Comparison of ENCODE assay signal across 9 mouse cellular contexts in genomic region chr7:30472411-30472810, GRCm38 (mm10). TPM values are rescaled to one million over a fixed set of nuclear protein-coding genes. Genes with fewer than 3 reads are reported as not detected.
DNase-seq lines count a peak whose midpoint lies in the region; ATAC-seq and TF ChIP-seq lines count a peak whose summit lies in the region.
"Had no signal": no experiment of that assay in that cellular context is flagged by ENCODE, and none has a peak within 500 bp of the region (broad histone marks: within the 10 kb centered on the region; RNA-seq: fewer than 3 reads in every experiment).

No protein-coding gene starts in this region.

- H3K27ac ChIP-seq in hindbrain, postnatal 0 days = no peak overlapping the region
- no peak overlapping the region for H3K27ac ChIP-seq in hindbrain, embryonic 16.5 days (ENCODE audit: low read depth, low read length)
- H3K27ac ChIP-seq in neural tube, embryonic 15.5 days (replicated peaks) = no peak overlapping the region
- H3K27ac ChIP-seq: limb, embryonic 15.5 days had no signal

- no peaks in the 10 kb centered on the region for H3K36me3 ChIP-seq in hindbrain, postnatal 0 days (ENCODE audit: insufficient read depth, low read length)
- no peaks in the 10 kb centered on the region for H3K36me3 ChIP-seq in hindbrain, embryonic 16.5 days (ENCODE audit: control insufficient read depth, insufficient read depth, low read length)
- no peaks in the 10 kb centered on the region for H3K36me3 ChIP-seq in neural tube, embryonic 15.5 days
- H3K36me3 ChIP-seq: limb, embryonic 15.5 days had no signal

- no peak for ATAC-seq in hindbrain, postnatal 0 days
- ATAC-seq in hindbrain, embryonic 16.5 days = no peak
- no peak for ATAC-seq in neural tube, embryonic 15.5 days (ENCODE audit: low FRiP score)

- no peaks in the 10 kb centered on the region for H3K4me1 ChIP-seq in hindbrain, postnatal 0 days (ENCODE audit: insufficient read depth, low read length)
- H3K4me1 ChIP-seq in hindbrain, embryonic 16.5 days (ENCODE audit: control insufficient read depth, insufficient read depth, low read depth, low read length) = no peaks in the 10 kb centered on the region
- peaks cover 2% of the 10 kb centered on the region for H3K4me1 ChIP-seq in neural tube, embryonic 15.5 days
- H3K4me1 ChIP-seq: limb, embryonic 15.5 days had no signal

- H3K4me3 ChIP-seq in hindbrain, postnatal 0 days (ENCODE audit: low read length) = no peak overlapping the region
- H3K4me3 ChIP-seq in hindbrain, embryonic 16.5 days (ENCODE audit: low read length) = no peak overlapping the region
- H3K4me3 ChIP-seq in neural tube, embryonic 15.5 days (replicated peaks) = no peak overlapping the region
- H3K4me3 ChIP-seq: limb, embryonic 15.5 days had no signal

- H3K27me3 ChIP-seq in hindbrain, postnatal 0 days (ENCODE audit: insufficient read depth, low read length) = peaks cover 5% of the 10 kb centered on the region; the same call in 1 of the 2 replicates
- H3K27me3 ChIP-seq in hindbrain, embryonic 16.5 days (replicated peaks; ENCODE audit: control insufficient read depth, insufficient read depth, low read length) = peaks cover 4% of the 10 kb centered on the region; the same call in 1 of the 2 replicates
- peaks cover 7% of the 10 kb centered on the region for H3K27me3 ChIP-seq in neural tube, embryonic 15.5 days (replicated peaks)

- H3K4me2 ChIP-seq in hindbrain, postnatal 0 days (ENCODE audit: low read depth, low read length) = no peak overlapping the region
- no peak overlapping the region for H3K4me2 ChIP-seq in hindbrain, embryonic 16.5 days (ENCODE audit: low read length)
- no peak overlapping the region for H3K4me2 ChIP-seq in neural tube, embryonic 15.5 days
- H3K4me2 ChIP-seq: limb, embryonic 15.5 days had no signal

- peak; percentile 81 for TF ChIP-seq CTCF in hindbrain, postnatal 0 days (IDR thresholded peaks at IDR 0.05; ENCODE audit: low read depth)

- WGBS in hindbrain, postnatal 0 days = 52% methylated on average over 5 of the region's 5 CpGs
- 43% methylated on average over 5 of the region's 5 CpGs for WGBS in hindbrain, embryonic 16.5 days
- WGBS in neural tube, embryonic 15.5 days = 44% methylated on average over 5 of the region's 5 CpGs

- peak; percentile 80 for DNase-seq in hindbrain, postnatal 0 days (ENCODE audit: low spot score)
- DNase-seq in A20 (ENCODE audit: low read depth, low spot score) (peak; percentile 66), ES-CJ7 (ENCODE audit: low read depth, low spot score) (peak; percentile 82)
- peak; percentile 42 for DNase-seq in embryo, embryonic 11 days
- DNase-seq in naive thymus-derived CD4-positive, alpha-beta T cell, adult 2 months (ENCODE audit: low read depth) = peak; percentile 63
- DNase-seq in gastrocnemius, adult 8-10 months (ENCODE audit: low spot score in 2 of 2) = no peak

- no peaks in the 10 kb centered on the region for H3K9me3 ChIP-seq in hindbrain, postnatal 0 days (ENCODE audit: low read length)
- H3K9me3 ChIP-seq in hindbrain, embryonic 16.5 days (ENCODE audit: control insufficient read depth, low read length) = no peaks in the 10 kb centered on the region; the same call in 1 of the 2 replicates
- H3K9me3 ChIP-seq in neural tube, embryonic 15.5 days (replicated peaks) = no peaks in the 10 kb centered on the region
- H3K9me3 ChIP-seq: limb, embryonic 15.5 days had no signal

- no peak overlapping the region for H3K9ac ChIP-seq in hindbrain, postnatal 0 days (replicated peaks; ENCODE audit: low read length)
- no peak overlapping the region for H3K9ac ChIP-seq in hindbrain, embryonic 16.5 days (ENCODE audit: low read depth, low read length)
- H3K9ac ChIP-seq in neural tube, embryonic 15.5 days (replicated peaks) = no peak overlapping the region
- H3K9ac ChIP-seq: limb, embryonic 15.5 days had no signal

RNA-seq across cellular contexts. Expression of gene Nphs1, which starts 14.3 kb away (rescaled TPM):
- 2.3 and 2.4 TPM in 2 replicates for total RNA-seq in hindbrain, postnatal 0 days (2014; rRNA removed)
- 0.50 and 1.0 TPM in 2 replicates for polyA plus RNA-seq in hindbrain, postnatal 0 days (2015; fragmentation: Nextera tagmentation; extraction: Ambion mirVana)
- 0.98 and 1.7 TPM in 2 replicates for polyA plus RNA-seq in hindbrain, embryonic 16.5 days (2015; fragmentation: Nextera tagmentation; extraction: Ambion mirVana)
- total RNA-seq in gastrocnemius, adult 8-10 months (2022) = not detected
- 0.14 and 0.23 TPM in 2 replicates for polyA plus RNA-seq in neural tube, embryonic 15.5 days (2015; fragmentation: Nextera tagmentation; extraction: Ambion mirVana)
- polyA plus RNA-seq: limb, embryonic 15.5 days had no signal

RNA-seq across cellular contexts. Expression of gene Kirrel2, which starts 14.9 kb away (rescaled TPM):
- 10.7 and 14.7 TPM in 2 replicates for total RNA-seq in hindbrain, postnatal 0 days (2014; rRNA removed)
- 4.4 and 5.8 TPM in 2 replicates for polyA plus RNA-seq in hindbrain, postnatal 0 days (2015; fragmentation: Nextera tagmentation; extraction: Ambion mirVana)
- 3.0 and 4.2 TPM in 2 replicates for polyA plus RNA-seq in hindbrain, embryonic 16.5 days (2015; fragmentation: Nextera tagmentation; extraction: Ambion mirVana)
- not detected for total RNA-seq in gastrocnemius, adult 8-10 months (2022)
- polyA plus RNA-seq in neural tube, embryonic 15.5 days (2015; fragmentation: Nextera tagmentation; extraction: Ambion mirVana) = 0.15 and 0.36 TPM in 2 replicates

RNA-seq across cellular contexts. Expression of gene Prodh2, which starts 21.0 kb away (rescaled TPM):
- total RNA-seq in hindbrain, postnatal 0 days (2014; rRNA removed) = not detected in 2 replicates
- polyA plus RNA-seq in hindbrain, postnatal 0 days (2015; fragmentation: Nextera tagmentation; extraction: Ambion mirVana) = 0.24 TPM in 1 of 2 replicates, not detected in the other
- not detected in 2 replicates for polyA plus RNA-seq in hindbrain, embryonic 16.5 days (2015; fragmentation: Nextera tagmentation; extraction: Ambion mirVana)
- total RNA-seq in gastrocnemius, adult 8-10 months (2022) = not detected
- polyA plus RNA-seq in neural tube, embryonic 15.5 days (2015; fragmentation: Nextera tagmentation; extraction: Ambion mirVana) = 0.42 TPM in 1 of 2 replicates, not detected in the other

RNA-seq across cellular contexts. Expression of gene Aplp1, which starts 27.1 kb away (rescaled TPM):
- total RNA-seq in hindbrain, postnatal 0 days (2014; rRNA removed) = 840 and 852 TPM in 2 replicates
- 617 and 682 TPM in 2 replicates for polyA plus RNA-seq in hindbrain, postnatal 0 days (2015; fragmentation: Nextera tagmentation; extraction: Ambion mirVana)
- 742 and 752 TPM in 2 replicates for polyA plus RNA-seq in hindbrain, embryonic 16.5 days (2015; fragmentation: Nextera tagmentation; extraction: Ambion mirVana)
- 1 to 10 TPM in 1 of 4 experiments, under 1 TPM in 3; 0.46 to 1.5 (median 0.71) TPM for total RNA-seq in gastrocnemius, adult 8-10 months (2022)
- polyA plus RNA-seq in neural tube, embryonic 15.5 days (2015; fragmentation: Nextera tagmentation; extraction: Ambion mirVana) = 577 and 709 TPM in 2 replicates

RNA-seq across cellular contexts. Expression of gene Nfkbid, which starts 50.9 kb away (rescaled TPM):
- total RNA-seq in hindbrain, postnatal 0 days (2014; rRNA removed) = 1.9 and 3.7 TPM in 2 replicates
- 2.1 TPM in 2 replicates for polyA plus RNA-seq in hindbrain, postnatal 0 days (2015; fragmentation: Nextera tagmentation; extraction: Ambion mirVana)
- polyA plus RNA-seq in hindbrain, embryonic 16.5 days (2015; fragmentation: Nextera tagmentation; extraction: Ambion mirVana) = 2.5 and 2.9 TPM in 2 replicates
- under 1 TPM in 1 of 4 experiments, not detected in 3; 0.40 TPM for total RNA-seq in gastrocnemius, adult 8-10 months (2022)
- 2.7 and 3.2 TPM in 2 replicates for polyA plus RNA-seq in neural tube, embryonic 15.5 days (2015; fragmentation: Nextera tagmentation; extraction: Ambion mirVana)

Comparison
In these comparisons a context has a peak if more than half of its experiments do, and no peak if none do; other contexts are left out.
1. DNase-seq: peak in hindbrain, postnatal 0 days (single experiment), A20 (single experiment), ES-CJ7 (single experiment), embryo, embryonic 11 days (single experiment) and naive thymus-derived CD4-positive, alpha-beta T cell, adult 2 months (single experiment); none in gastrocnemius, adult 8-10 months (0 of 2).